Mouse (Mus musculus) testis, adult 2 months (tissue): ENCODE results near the gene Kcnip4. TPM values are rescaled to one million over a fixed set of nuclear protein-coding genes. Genes with fewer than 3 reads are reported as not detected.

ENCODE experiments used
- H3K27ac ChIP-seq: fragments of 200-500 bp; 2 replicates; pipeline ENCODE4 v1.5.1; 2012; ENCODE audit warnings: low read depth, low read length; ENCODE audit not compliant: control insufficient read depth, insufficient read depth
- H3K27me3 ChIP-seq: fragments of 200-500 bp; 2 replicates; pipeline ENCODE4 v1.6.1; 2012; ENCODE audit warnings: mild to moderate bottlenecking, low read length, moderate library complexity; ENCODE audit not compliant: control insufficient read depth, insufficient read depth
- H3K36me3 ChIP-seq: fragments of 200-500 bp; 2 replicates; pipeline ENCODE4 v1.6.1; 2012; ENCODE audit warnings: mild to moderate bottlenecking, low read length; ENCODE audit not compliant: control insufficient read depth, insufficient read depth
- H3K4me1 ChIP-seq: fragments of 200-500 bp; 2 replicates; pipeline ENCODE4 v1.6.1; 2012; ENCODE audit warnings: low read length; ENCODE audit not compliant: control insufficient read depth, insufficient read depth
- H3K4me3 ChIP-seq: fragments of 200-500 bp; 2 replicates; pipeline ENCODE4 v1.5.1; 2012; ENCODE audit warnings: low read depth, mild to moderate bottlenecking, low read length, moderate library complexity, mixed read lengths; ENCODE audit not compliant: control insufficient read depth
- CTCF ChIP-seq: fragments of 200-500 bp; IDR thresholded peaks from 2 replicates; pipeline ENCODE4 v1.5.1; 2012; ENCODE audit warnings: low read depth, mild to moderate bottlenecking, inconsistent platforms, low read length, moderate library complexity; ENCODE audit not compliant: control insufficient read depth, insufficient read depth, insufficient replicate concordance
- POLR2A ChIP-seq: fragments of 200-500 bp; IDR thresholded peaks from 2 replicates; pipeline ENCODE4 v1.6.1; 2012; ENCODE audit warnings: low read depth, mild to moderate bottlenecking, inconsistent platforms, low read length, moderate library complexity; ENCODE audit not compliant: control insufficient read depth
- polyA plus RNA-seq: library from polyadenylated mRNA; depleted of rRNA; stranded (reverse); fragments of >200 nt; gene quantifications from 2 replicates; pipeline ENCODE4 v1.2.3, GENCODE M21; 2012

Kcnip4 gene
- polyA plus RNA-seq, 1 experiment = 2.2 TPM

GRCm38 (mm10) chr5:48636675-48637074 lies 888.0 kb downstream of the Kcnip4 start:
- H3K36me3 ChIP-seq = no peaks in the 10 kb centered on the region
- no peak for TF ChIP-seq CTCF

GRCm38 (mm10) chr5:48633631-48634030 lies 891.1 kb downstream of the Kcnip4 start:
- Histone ChIP-seq H3K36me3 (no peaks in the 10 kb centered on the region), H3K4me3 (no peak overlapping the region), H3K27me3 (no peaks in the 10 kb centered on the region), H3K4me1 (no peaks in the 10 kb centered on the region), H3K27ac (no peak overlapping the region)
- TF ChIP-seq POLR2A (no peak), CTCF (no peak)

More at GRCm38 (mm10) chr5:48636675-48637074, 888.0 kb downstream of the Kcnip4 start:
- Histone ChIP-seq H3K4me1 (no peaks in the 10 kb centered on the region), H3K27ac (no peak overlapping the region), H3K4me3 (no peak overlapping the region), H3K27me3 (no peaks in the 10 kb centered on the region)

GRCm38 (mm10) chr5:48623370-48623769 lies 901.3 kb downstream of the Kcnip4 start:
- TF ChIP-seq CTCF = no peak
- Histone ChIP-seq H3K4me3 (no peak overlapping the region), H3K27ac (no peak overlapping the region), H3K36me3 (no peaks in the 10 kb centered on the region), H3K4me1 (no peaks in the 10 kb centered on the region), H3K27me3 (no peaks in the 10 kb centered on the region)

- TF ChIP-seq POLR2A (no peak), CTCF (no peak)
- no peaks in the 10 kb centered on the region for H3K4me1 ChIP-seq
- H3K27ac ChIP-seq = no peak overlapping the region
- H3K36me3 ChIP-seq = no peaks in the 10 kb centered on the region
- no peak overlapping the region for H3K4me3 ChIP-seq
- H3K27me3 ChIP-seq = no peaks in the 10 kb centered on the region
Observed at GRCm38 (mm10) chr5:48606916-48607315, 917.8 kb downstream of the Kcnip4 start.

- no peaks in the 10 kb centered on the region for H3K4me1 ChIP-seq
- no peaks in the 10 kb centered on the region for H3K27me3 ChIP-seq
- TF ChIP-seq POLR2A = no peak
- TF ChIP-seq CTCF = no peak
- no peaks in the 10 kb centered on the region for H3K36me3 ChIP-seq
- H3K4me3 ChIP-seq = no peak overlapping the region
- no peak overlapping the region for H3K27ac ChIP-seq
Observed at GRCm38 (mm10) chr5:48606281-48606680, 918.4 kb downstream of the Kcnip4 start.

- H3K27me3 ChIP-seq = no peaks in the 10 kb centered on the region
- no peak overlapping the region for H3K27ac ChIP-seq
- no peaks in the 10 kb centered on the region for H3K4me1 ChIP-seq
- no peak overlapping the region for H3K4me3 ChIP-seq
- TF ChIP-seq POLR2A (no peak), CTCF (no peak)
- no peaks in the 10 kb centered on the region for H3K36me3 ChIP-seq
Observed at GRCm38 (mm10) chr5:48599481-48600040, 925.1 kb downstream of the Kcnip4 start.

GRCm38 (mm10) chr5:48588014-48588413 lies 936.7 kb downstream of the Kcnip4 start:
- no peak for TF ChIP-seq POLR2A
- TF ChIP-seq CTCF = no peak
- H3K4me1 ChIP-seq = no peaks in the 10 kb centered on the region
- no peak overlapping the region for H3K27ac ChIP-seq
- H3K27me3 ChIP-seq = no peaks in the 10 kb centered on the region
- no peak overlapping the region for H3K4me3 ChIP-seq
- H3K36me3 ChIP-seq = no peaks in the 10 kb centered on the region

- no peaks in the 10 kb centered on the region for H3K4me1 ChIP-seq
- TF ChIP-seq POLR2A (no peak), CTCF (no peak)
- no peak overlapping the region for H3K4me3 ChIP-seq
- H3K36me3 ChIP-seq = no peaks in the 10 kb centered on the region
- no peaks in the 10 kb centered on the region for H3K27me3 ChIP-seq
- H3K27ac ChIP-seq = no peak overlapping the region
Observed at GRCm38 (mm10) chr5:48583431-48583830, 941.3 kb downstream of the Kcnip4 start.
